Mouse (Mus musculus) heart, postnatal 36 days (tissue): Measurements from ENCODE around the gene Exosc1. TPM values are rescaled to one million over a fixed set of nuclear protein-coding genes. Genes with fewer than 3 reads are reported as not detected.

Source experiments
- DNase-seq, 2 experiments: peaks; one replicate each; pipeline ENCODE4 v3.0.0; 2021 to 2022
- intact Hi-C: fragments of 180-260 bp; cut with DNase I; formaldehyde crosslinking; loops from one replicate; pipeline ENCODE4 v1.15.1; 2025
- total RNA-seq, 2 experiments: library from RNA; stranded (reverse); gene quantifications; 2 replicates each; pipeline ENCODE4 v1.2.3; 2021

The Exosc1 gene
- total RNA-seq = 10 to 100 TPM; 12.9 to 14.0 TPM

- intact Hi-C loops = loop anchor here (1.0 to 10.0 kb wide), 3 partner anchors 21 to 91 kb away; no protein-coding TSS in a partner anchor
- DNase-seq = peak; percentile 97 to 98
These were observed at the start of gene Exosc1, which contains the start of gene Zdhhc16 for GRCm38 (mm10) chr19:41933179-41934086. Exosc1 (minus strand) TSS chr19:41933423. Zdhhc16 (plus strand) TSS chr19:41933480.

DNA sequence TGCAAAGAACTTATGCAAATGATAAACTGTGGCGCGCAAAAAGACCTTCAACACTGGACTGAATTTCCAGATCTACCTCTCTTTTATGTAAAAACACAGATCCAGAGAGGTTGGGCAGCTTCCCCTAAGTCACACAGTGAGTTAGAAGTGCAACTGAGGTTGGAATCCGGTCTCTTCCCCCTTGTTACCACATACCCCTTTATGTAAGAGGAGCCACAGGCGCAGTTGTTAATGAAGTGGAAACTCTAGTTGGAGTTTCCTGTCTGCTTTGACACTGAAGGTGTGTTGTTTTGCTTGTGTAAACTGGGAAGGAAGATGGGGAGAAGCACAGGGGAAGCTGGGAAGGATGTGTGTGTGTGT, 49.5 kb upstream of the Exosc1 start:
- intact Hi-C loops = loop anchor here (2.0 kb wide), 1 partner anchor 34 kb away; no protein-coding TSS in a partner anchor
- peak in 1 of 2 experiments; percentile 41 for DNase-seq

GRCm38 (mm10) chr19:41981931-41982790, 48.9 kb upstream of the Exosc1 start:
- peak in 1 of 2 experiments; percentile 77 for DNase-seq
- intact Hi-C loops = loop anchor here (2.0 kb wide), 1 partner anchor 35 kb away; no protein-coding TSS in a partner anchor

DNA sequence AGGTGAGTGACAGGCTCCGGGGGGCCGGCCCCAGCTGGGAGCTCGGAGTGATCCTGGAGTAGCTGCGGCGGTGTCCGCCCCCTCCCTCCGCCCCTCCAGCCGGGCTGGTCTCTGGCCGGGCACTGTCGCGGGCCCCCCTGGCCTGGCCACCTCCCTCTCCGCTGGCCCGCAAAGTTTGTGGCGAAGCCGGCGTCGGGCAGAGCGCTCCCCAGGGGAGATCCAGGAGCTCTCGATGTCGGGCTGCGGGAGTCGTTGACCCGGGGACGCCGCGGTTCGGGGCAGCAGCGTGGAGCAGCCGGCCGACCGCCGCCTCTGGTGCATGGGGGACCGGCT, 48.3 kb upstream of the Exosc1 start, which contains the start of gene Ubtd1:
Ubtd1 (plus strand) TSS at position 169 of the 333 bp plus-strand sequence.
- DNase-seq = no peak
- intact Hi-C loops = no loop called here

DNA sequence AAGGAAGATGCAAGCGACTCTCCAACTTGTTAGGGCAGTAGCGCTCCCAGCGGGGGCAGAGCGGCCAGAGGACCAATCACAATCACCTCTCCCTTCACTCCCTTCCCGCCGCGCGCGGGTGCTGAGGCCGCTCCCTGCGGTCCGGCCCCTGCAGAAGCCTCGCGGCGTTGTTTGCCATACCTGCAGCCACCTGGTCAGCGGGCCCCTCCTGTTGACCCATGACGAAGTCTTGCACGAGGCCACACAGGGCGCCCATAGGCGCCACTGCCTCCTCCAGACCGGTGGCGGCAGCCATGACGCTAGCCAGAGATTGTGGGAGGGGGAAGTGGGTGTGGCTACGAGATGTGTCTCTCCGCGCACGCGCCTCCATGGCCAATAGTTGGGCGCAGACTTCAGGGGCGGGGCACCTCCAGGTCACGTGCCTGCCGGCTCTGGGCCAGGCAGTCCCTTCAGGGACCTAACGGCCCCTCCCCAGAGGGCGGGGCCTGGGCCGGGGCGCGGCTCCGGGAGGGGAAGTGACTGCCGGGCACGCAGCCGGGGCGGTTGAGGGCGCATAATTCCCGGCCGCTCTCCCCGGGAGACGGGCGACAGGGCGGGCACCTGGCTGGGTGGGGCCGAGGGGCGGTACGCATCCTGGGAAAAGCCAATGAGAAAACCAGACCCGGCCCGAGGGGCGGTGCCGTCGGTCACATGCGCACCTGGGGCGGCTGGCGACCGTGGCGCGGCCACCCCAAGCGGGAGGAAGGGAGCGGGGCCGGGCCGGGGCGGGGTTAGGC, 47.8 kb upstream of the Exosc1 start, which contains the start of gene Mms19:
Mms19 (minus strand) TSS at position 339 of the 776 bp plus-strand sequence.
- intact Hi-C loops = loop anchor here (1.0 kb wide), 1 partner anchor 45 kb away; no protein-coding TSS in a partner anchor
- peak; percentile 98 to 100 for DNase-seq

- intact Hi-C loops = loop anchor here (1.0 kb wide), 1 partner anchor 46 kb away; no protein-coding TSS in a partner anchor
- DNase-seq = no peak
These were observed 47.2 kb upstream of the Exosc1 start for GRCm38 (mm10) chr19:41980422-41980818.

DNA sequence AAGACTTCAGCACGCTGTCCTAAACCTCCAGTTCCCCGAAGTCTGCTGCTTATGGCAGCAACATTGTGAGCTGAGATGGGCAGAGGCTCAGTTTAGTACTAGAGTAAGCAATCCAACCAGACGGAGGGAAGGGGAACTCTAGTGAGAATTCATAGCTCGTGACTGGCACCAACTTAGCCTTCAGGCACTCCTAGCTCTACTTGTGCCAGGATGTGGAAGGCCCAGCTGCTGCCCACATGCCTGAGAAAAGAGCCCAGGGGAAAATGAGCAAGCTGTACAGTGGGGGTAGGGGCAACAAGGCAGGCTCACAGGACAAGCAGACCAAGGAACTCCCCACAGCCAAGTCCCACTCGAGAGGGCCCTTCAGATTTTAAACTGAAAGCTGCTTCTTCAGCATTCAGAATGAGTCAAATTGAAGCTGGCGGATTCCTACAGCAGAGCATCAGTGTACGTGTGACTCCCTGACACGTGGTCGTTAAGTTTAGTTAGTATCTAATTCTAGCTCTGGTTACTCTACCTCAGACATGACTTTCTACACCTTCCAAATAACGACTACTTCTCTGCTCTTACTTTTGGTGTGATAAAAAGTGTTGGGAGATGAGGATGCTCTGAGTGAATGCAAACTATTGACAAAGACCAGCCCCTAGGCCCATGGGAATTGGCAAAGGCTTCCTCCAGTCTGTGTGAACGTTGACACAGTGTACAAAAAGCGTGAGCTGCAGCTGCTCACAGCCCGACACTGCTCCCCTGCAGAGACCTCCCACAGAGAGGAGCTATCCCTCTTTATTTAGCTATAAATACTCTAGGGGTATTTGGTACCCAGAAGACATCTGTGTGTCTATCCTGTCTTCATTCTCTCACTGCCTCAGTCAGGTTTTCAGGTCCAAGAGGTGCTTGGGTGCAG, 40.9 kb upstream of the Exosc1 start:
- no peak for DNase-seq
- intact Hi-C loops = no loop called here

DNA sequence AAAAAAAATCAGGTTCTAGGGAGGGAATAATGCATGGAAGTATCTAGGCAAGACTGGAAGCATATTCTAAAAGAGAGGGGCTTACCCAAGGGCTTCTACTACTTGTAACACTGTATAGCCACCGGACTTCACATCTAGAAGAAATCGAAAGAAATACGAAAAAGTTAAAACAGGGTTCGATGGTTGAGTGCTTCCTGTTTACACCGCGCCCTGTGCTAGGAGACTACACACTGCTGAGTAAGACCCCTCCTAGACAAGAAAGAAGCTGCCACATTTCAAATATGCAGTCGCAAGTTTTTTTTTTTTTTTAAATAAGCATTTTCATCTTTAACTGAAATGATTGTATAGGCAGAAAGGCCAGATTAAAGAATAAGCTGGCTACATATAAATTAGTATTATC, 36.4 kb upstream of the Exosc1 start:
- DNase-seq = no peak
- intact Hi-C loops = no loop called here

GRCm38 (mm10) chr19:41953574-41953973, 20.4 kb upstream of the Exosc1 start:
- intact Hi-C loops = no loop called here
- DNase-seq = no peak

DNA sequence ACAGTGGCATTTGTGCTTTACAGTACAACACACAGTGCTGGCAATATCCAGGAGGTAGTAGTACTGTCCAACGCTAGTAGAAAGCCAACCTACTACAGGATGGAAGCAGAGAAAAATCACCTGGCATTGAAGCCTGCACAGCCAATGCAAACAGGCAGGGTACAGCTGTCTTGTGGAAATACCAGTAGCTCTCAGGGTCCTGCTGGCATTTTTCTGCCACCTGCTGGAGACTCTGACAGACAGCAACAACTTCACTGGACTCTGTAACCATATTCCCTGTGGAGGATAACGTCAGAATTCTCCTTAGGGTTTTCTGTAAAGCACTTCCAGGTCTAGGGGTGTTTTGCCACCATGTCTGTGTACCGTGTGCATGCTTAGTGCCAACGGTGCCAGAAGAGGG, 19.1 kb upstream of the Exosc1 start:
- DNase-seq = no peak
- intact Hi-C loops = no loop called here

DNA sequence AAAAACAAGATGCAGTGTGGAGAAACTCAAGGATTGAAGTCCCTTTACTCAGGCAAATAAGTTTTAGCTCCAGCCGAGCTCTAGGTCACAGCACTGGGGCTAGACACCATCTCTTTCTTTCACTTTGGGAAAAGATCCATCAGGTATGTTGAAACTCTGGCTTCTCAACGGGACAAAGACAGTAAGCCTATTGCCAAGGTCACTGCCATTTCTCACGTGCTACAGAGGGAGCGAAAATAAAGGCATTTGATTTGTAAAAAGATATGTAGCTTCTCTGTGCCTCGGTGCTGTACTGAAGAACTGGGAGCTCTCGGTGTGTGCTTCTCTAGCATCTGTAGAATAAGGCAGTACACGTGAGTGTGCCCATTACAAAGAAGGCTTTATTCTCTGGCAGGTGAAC, 10.6 kb upstream of the Exosc1 start:
- intact Hi-C loops = no loop called here
- DNase-seq = no peak

DNA sequence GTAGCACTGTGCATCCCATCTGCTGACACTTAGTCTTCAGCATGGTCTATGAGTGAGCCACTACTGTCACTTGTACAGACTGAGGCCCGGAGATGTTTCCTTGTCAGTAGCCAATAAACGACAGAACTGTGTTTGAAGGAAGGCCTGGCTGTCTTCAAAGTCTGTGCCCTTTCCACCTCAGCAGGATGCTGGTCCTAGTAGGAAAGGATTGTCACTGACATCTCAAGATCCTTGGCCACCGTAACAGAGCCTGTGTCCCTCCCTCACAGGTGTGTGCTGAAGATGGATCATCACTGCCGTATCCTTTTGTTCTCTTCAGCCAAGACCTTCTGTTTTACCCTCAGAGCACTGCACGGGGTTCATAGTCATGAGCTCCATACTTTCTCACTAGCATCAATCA, 5.3 kb upstream of the Exosc1 start:
- no peak for DNase-seq
- intact Hi-C loops = loop anchor here (10.0 kb wide), 1 partner anchor 86 kb away; no protein-coding TSS in a partner anchor

- no peak for DNase-seq
- intact Hi-C loops = loop anchor here (10.0 kb wide), 1 partner anchor 89 kb away; no protein-coding TSS in a partner anchor
These were observed 2.7 kb upstream of the Exosc1 start for GRCm38 (mm10) chr19:41935921-41936320.

GRCm38 (mm10) chr19:41934124-41934523, 901 bp upstream of the Exosc1 start:
- intact Hi-C loops = loop anchor here (10.0 kb wide), 1 partner anchor 91 kb away; no protein-coding TSS in a partner anchor
- DNase-seq = no peak

DNA sequence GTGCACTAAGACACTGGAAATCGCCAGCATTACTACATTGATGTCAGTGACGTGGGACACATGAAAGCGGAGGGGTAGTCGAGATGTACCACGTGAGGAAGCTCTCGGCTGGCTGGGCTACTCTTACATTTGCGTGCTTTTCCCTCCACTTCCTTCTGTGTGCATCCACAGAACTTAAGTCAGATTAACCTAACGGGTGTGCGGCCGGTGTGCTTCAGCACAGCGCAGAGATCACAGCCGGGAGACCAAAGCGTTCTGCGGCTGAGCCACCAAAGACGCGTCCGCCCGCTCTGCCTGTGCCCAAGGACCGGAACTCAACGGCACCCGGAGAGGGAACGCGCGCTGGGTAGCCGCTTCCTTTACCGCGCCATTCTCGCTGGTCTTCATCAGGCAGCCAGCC, 537 bp downstream of the Exosc1 start:
- intact Hi-C loops = loop anchor here (1.0 to 10.0 kb wide), 3 partner anchors 20 to 92 kb away; no protein-coding TSS in a partner anchor
- no peak for DNase-seq

- no peak for DNase-seq
- intact Hi-C loops = no loop called here
These were observed 12.7 kb downstream of the Exosc1 start for GRCm38 (mm10) chr19:41920412-41921067.

GRCm38 (mm10) chr19:41919471-41919870, 13.8 kb downstream of the Exosc1 start:
- intact Hi-C loops = no loop called here
- DNase-seq = no peak

- intact Hi-C loops = no loop called here
- no peak for DNase-seq
These were observed 16.4 kb downstream of the Exosc1 start for GRCm38 (mm10) chr19:41916853-41917252.
